Mouse (Mus musculus) kidney, adult 2 months (tissue): ENCODE data around the gene Cbarp. TPM values are rescaled to one million over a fixed set of nuclear protein-coding genes. Genes with fewer than 3 reads are reported as not detected.

ENCODE experiments used
- DNase-seq: peaks from one replicate; pipeline ENCODE4 v3.0.0; 2021
- H3K27ac ChIP-seq: fragments of 200-500 bp; 2 replicates; pipeline ENCODE4 v1.5.1; 2012; ENCODE audit warnings: low read depth, low read length, control low read depth, inconsistent platforms; ENCODE audit not compliant: insufficient read depth
- H3K27me3 ChIP-seq: fragments of 200-500 bp; replicated peaks from 2 replicates; pipeline ENCODE4 v1.6.1; 2012; ENCODE audit warnings: mild to moderate bottlenecking, moderate library complexity, low read length, inconsistent platforms; ENCODE audit not compliant: control insufficient read depth, insufficient read depth
- H3K36me3 ChIP-seq: fragments of 200-500 bp; 2 replicates; pipeline ENCODE4 v1.6.1; 2012; ENCODE audit warnings: mild to moderate bottlenecking, moderate library complexity, low read length, inconsistent platforms; ENCODE audit not compliant: control insufficient read depth, insufficient read depth
- H3K4me1 ChIP-seq: fragments of 200-500 bp; 2 replicates; pipeline ENCODE4 v1.6.1; 2011; ENCODE audit warnings: low read length; ENCODE audit not compliant: control insufficient read depth, insufficient read depth
- H3K4me3 ChIP-seq: fragments of 200-500 bp; 2 replicates; pipeline ENCODE4 v1.5.1; 2011; ENCODE audit warnings: mild to moderate bottlenecking, low read depth, low read length, control low read depth; ENCODE audit not compliant: insufficient read depth
- CTCF ChIP-seq: fragments of 200-500 bp; conservative IDR thresholded peaks from 2 replicates; pipeline ENCODE4 v1.5.1; 2011; ENCODE audit warnings: low read depth, mild to moderate bottlenecking, control low read depth, low read length, moderate library complexity, mixed read lengths; ENCODE audit not compliant: insufficient read depth, insufficient read length
- POLR2A ChIP-seq: fragments of 200-500 bp; IDR thresholded peaks from one replicate; pipeline ENCODE4 v1.6.1; 2011; ENCODE audit warnings: low read depth, low read length, control low read depth
- WGBS: fragments of 180-500 bp; shearing (Covaris S2); methylation state at CpG from one replicate; pipeline ENCODE4 v1.1.7; 2018; 5-methylcytosine and 5-hydroxymethylcytosine counted together
- polyA plus RNA-seq: library from polyadenylated mRNA; depleted of rRNA; stranded (reverse); fragments of >200 nt; gene quantifications from 2 replicates; pipeline ENCODE4 v1.2.3, GENCODE M21; 2012

The Cbarp gene
- polyA plus RNA-seq, 1 experiment, result 8.1 TPM

- Histone ChIP-seq H3K4me1 (no peaks in the 10 kb centered on the region), H3K4me3 (no peak overlapping the region), H3K27ac (no peak overlapping the region), H3K36me3 (no peaks in the 10 kb centered on the region), H3K27me3 (no peaks in the 10 kb centered on the region)
- no peak for DNase-seq
- TF ChIP-seq POLR2A, result no peak
- 49% methylated on average over 49 of the region's 49 CpGs for WGBS
Observed at GRCm38 (mm10) chr10:80136179-80136951, 4.3 kb downstream of the Cbarp start.

DNA sequence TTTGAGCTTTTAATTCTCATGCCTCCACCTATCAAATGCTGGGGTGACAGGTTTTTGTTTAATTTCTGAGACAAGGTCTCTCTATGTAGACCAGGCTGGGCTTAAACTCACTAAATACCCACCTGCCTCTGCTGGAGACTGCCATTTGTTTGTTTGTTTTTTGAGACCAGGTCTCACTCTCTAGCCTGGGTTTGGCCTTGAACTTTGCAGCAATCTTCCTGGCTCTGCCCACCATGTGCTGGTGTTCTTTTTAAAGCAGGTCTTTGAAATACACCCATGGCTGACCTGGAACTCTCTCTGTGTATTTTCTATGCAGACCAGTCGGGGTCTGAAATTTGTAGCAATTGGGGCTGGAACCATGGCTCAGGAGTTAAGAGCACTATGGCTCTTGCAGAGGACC lies 5.0 kb downstream of the Cbarp start:
- Histone ChIP-seq H3K27me3 (no peaks in the 10 kb centered on the region), H3K4me1 (0 out of 2 replicates have a peak, but pooled peaks cover 2% of the 10 kb centered on the region), H3K4me3 (no peak overlapping the region), H3K27ac (no peak overlapping the region), H3K36me3 (no peaks in the 10 kb centered on the region)
- WGBS, result 95% methylated on average over 1 of the region's 1 CpGs
- no peak for DNase-seq
- no peak for TF ChIP-seq CTCF
- TF ChIP-seq POLR2A, result no peak

GRCm38 (mm10) chr10:80135161-80135560 lies 5.5 kb downstream of the Cbarp start:
- no peak for DNase-seq
- no peak overlapping the region for H3K27ac ChIP-seq
- no peaks in the 10 kb centered on the region for H3K36me3 ChIP-seq
- WGBS, result 79% methylated on average over 10 of the region's 10 CpGs
- H3K27me3 ChIP-seq, result no peaks in the 10 kb centered on the region
- TF ChIP-seq POLR2A (no peak), CTCF (no peak)
- no peak overlapping the region for H3K4me3 ChIP-seq
- H3K4me1 ChIP-seq, result peaks cover 5% of the 10 kb centered on the region; the same call in 1 of the 2 replicates

GRCm38 (mm10) chr10:80134421-80134820 lies 6.2 kb downstream of the Cbarp start:
- DNase-seq, result peak; percentile 44
- WGBS, result 62% methylated on average over 9 of the region's 9 CpGs
- TF ChIP-seq POLR2A (no peak), CTCF (no peak)
- no peak overlapping the region for H3K27ac ChIP-seq
- H3K36me3 ChIP-seq, result no peaks in the 10 kb centered on the region
- no peak overlapping the region for H3K4me3 ChIP-seq
- H3K27me3 ChIP-seq, result no peaks in the 10 kb centered on the region
- H3K4me1 ChIP-seq, result peaks cover 10% of the 10 kb centered on the region; the same call in 1 of the 2 replicates

- 42% methylated on average over 8 of the region's 8 CpGs for WGBS
- no peak for TF ChIP-seq CTCF
- DNase-seq, result no peak
Observed at GRCm38 (mm10) chr10:80133226-80133849, 7.3 kb downstream of the Cbarp start.

DNA sequence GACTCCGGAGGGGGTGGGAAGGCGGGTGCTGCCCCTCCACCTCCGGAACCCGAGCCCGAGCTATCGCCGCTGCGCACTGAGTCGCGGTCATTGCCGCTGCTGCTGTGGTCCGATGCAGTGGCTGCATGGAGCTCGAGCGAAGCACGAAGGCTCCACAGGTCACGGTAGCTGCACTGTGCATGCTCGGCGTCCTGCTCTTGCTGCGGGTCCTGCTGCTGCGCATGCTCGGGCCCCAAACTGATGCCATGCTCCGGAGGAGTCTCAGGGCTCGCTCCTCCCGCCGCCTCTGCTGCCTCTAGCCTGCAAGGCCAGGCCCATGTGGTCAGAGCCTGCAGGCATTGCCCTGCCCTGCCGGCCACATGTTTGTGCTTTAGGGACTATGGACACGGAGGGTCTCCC lies 8.7 kb downstream of the Cbarp start:
- no peak for TF ChIP-seq POLR2A
- peaks cover 16% of the 10 kb centered on the region; the same call in 1 of the 2 replicates for H3K4me1 ChIP-seq
- 74% methylated on average over 27 of the region's 27 CpGs for WGBS
- no peak overlapping the region for H3K4me3 ChIP-seq
- peaks cover 3% of the 10 kb centered on the region; the same call in 1 of the 2 replicates for H3K36me3 ChIP-seq
- no peak for DNase-seq
- H3K27ac ChIP-seq, result no peak overlapping the region
- no peaks in the 10 kb centered on the region for H3K27me3 ChIP-seq

More at GRCm38 (mm10) chr10:80133226-80133849, 7.3 kb downstream of the Cbarp start:
- H3K27ac ChIP-seq, result no peak overlapping the region
- H3K27me3 ChIP-seq, result no peaks in the 10 kb centered on the region
- no peaks in the 10 kb centered on the region; the same call in 1 of the 2 replicates for H3K36me3 ChIP-seq
- H3K4me1 ChIP-seq, result peaks cover 16% of the 10 kb centered on the region; the same call in 1 of the 2 replicates
- no peak overlapping the region for H3K4me3 ChIP-seq

DNA sequence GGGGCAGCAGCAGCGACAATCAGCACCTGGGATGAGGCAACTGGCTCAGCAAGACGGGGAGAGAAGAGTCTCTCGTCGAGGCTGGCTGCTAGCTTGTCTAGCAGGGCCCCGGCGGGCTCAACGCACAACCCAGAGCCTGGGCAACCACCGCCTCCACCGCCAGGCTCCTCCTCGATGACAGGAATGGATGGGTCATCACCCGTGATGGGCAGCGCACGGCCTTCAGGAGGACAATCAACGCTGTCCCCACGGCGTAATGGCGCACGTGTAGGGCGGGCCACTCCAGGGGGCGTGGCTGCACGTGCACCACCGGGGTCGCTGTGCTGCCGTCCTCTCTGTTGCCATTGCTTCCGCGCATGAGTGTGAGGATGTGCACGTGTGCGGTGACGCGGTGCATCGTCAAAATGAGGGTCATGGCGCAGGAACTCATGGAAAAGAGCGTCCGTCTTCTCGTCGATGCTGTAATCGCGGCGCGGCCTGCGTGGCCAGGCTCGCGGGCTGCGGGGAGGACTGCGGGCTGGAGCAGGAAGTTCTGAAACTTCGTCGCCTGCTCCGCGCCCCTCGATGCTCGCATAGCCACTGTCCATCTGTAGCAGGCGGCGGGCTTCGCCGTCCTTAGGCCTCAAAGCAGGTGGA lies 9.2 kb downstream of the Cbarp start:
- no peak overlapping the region for H3K27ac ChIP-seq
- DNase-seq, result no peak
- no peak for TF ChIP-seq POLR2A
- TF ChIP-seq CTCF, result no peak
- H3K27me3 ChIP-seq, result no peaks in the 10 kb centered on the region
- no peak overlapping the region for H3K4me3 ChIP-seq
- WGBS, result 60% methylated on average over 55 of the region's 55 CpGs
- peaks cover 3% of the 10 kb centered on the region; the same call in 1 of the 2 replicates for H3K36me3 ChIP-seq
- H3K4me1 ChIP-seq, result peaks cover 16% of the 10 kb centered on the region; the same call in 1 of the 2 replicates
